Mouse (Mus musculus) neural tube, embryonic 14.5 days (tissue): ENCODE measurements around the gene Stn1. TPM values are rescaled to one million over a fixed set of nuclear protein-coding genes. Genes with fewer than 3 reads are reported as not detected.

Source experiments
- ATAC-seq: fragments of 200-750 bp; cut with Nextera tagmentation; 2 replicates; pipeline ENCODE4 v1.8.0; 2017; ENCODE audit warnings: low read depth, mild to moderate bottlenecking, moderate TSS enrichment, moderate library complexity
- H3K27ac ChIP-seq: fragments of 300-500 bp; sonication (generic); 2 replicates; pipeline ENCODE4 v1.5.1; 2014; ENCODE audit warnings: low read depth, mild to moderate bottlenecking, control low read depth, low read length, moderate library complexity, mixed read lengths
- H3K27me3 ChIP-seq: fragments of 300-500 bp; sonication (generic); 2 replicates; pipeline ENCODE4 v1.6.1; 2014; ENCODE audit warnings: low read length; ENCODE audit not compliant: control insufficient read depth, insufficient read depth
- H3K36me3 ChIP-seq: fragments of 300-500 bp; sonication (generic); 2 replicates; pipeline ENCODE4 v1.6.1; 2014; ENCODE audit warnings: low read length, mixed read lengths; ENCODE audit not compliant: control insufficient read depth, insufficient read depth
- H3K4me1 ChIP-seq: fragments of 300-500 bp; sonication (generic); 2 replicates; pipeline ENCODE4 v1.6.1; 2014; ENCODE audit warnings: low read length; ENCODE audit not compliant: control insufficient read depth, insufficient read depth
- H3K4me2 ChIP-seq: fragments of 300-500 bp; sonication (generic); 2 replicates; pipeline ENCODE4 v1.6.1; 2014; ENCODE audit warnings: mild to moderate bottlenecking, low read depth, low read length, control low read depth
- H3K4me3 ChIP-seq: fragments of 300-500 bp; sonication (generic); 2 replicates; pipeline ENCODE4 v1.5.1; 2014; ENCODE audit warnings: low read depth, low read length, control low read depth, mixed read lengths
- H3K9ac ChIP-seq: fragments of 300-500 bp; sonication (generic); replicated peaks from 2 replicates; pipeline ENCODE4 v1.6.1; 2014; ENCODE audit warnings: low read depth, mild to moderate bottlenecking, control low read depth, low read length, mixed read lengths
- H3K9me3 ChIP-seq: fragments of 300-500 bp; sonication (generic); 2 replicates; pipeline ENCODE4 v1.6.1; 2016; ENCODE audit warnings: low read length; ENCODE audit not compliant: control insufficient read depth
- WGBS: fragments of 180-500 bp; shearing (Covaris S2); extraction: QIAGEN DNeasy Blood & Tissue Kit; methylation state at CpG from one replicate; pipeline ENCODE4 v1.1.7; 2014; 5-methylcytosine and 5-hydroxymethylcytosine counted together
- polyA plus RNA-seq: library from polyadenylated mRNA; unstranded; fragments of >200 nt; fragmentation: Nextera tagmentation; extraction: Ambion mirVana; gene quantifications from 2 replicates; pipeline ENCODE4 v1.2.1, GENCODE M21; 2014

The Stn1 gene
- polyA plus RNA-seq, 1 experiment from 2014 or later: 26.0 TPM

DNA sequence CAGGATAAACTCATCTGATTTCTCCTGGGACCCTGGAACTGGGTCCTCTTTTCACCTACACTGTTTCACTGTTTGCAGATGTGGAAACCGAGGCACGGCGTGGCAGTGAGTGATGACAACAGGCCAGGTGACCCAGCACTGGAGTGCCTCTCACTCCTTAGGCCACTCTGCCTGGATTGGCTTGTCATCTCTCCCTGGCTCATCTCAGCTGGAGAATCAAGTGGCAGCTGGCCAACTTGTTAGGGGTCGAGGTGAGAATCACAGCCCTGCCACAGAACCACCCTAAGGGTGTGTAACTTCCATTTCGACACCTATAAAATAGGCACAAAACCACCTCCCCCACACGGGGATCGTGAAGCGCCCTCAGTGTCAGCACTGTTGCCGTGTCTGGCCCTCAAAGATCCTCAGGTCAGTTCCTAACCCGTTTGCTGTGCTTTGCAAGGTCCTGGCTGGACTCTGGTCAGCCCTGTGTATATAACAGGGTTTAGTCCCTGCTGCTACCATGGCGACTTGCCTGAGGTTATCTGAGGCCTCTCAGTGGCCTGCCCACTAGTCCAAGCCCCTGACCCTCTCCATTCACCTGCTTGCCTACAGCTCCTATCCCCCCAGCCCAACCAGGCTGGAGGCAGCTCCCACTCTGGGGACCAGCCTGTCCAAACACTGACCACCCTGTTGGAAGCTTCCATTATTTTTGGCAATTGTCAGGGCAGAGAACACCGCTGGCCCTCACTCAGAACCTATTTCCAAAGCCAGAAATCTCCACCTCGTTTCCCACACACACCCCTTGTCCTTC, 79.4 kb downstream of the Stn1 start:
- ATAC-seq: no peak
- Histone ChIP-seq H3K4me1 (peaks cover 9% of the 10 kb centered on the region; the same call in 1 of the 2 replicates), H3K27me3 (no peaks in the 10 kb centered on the region), H3K4me2 (no peak overlapping the region), H3K36me3 (no peaks in the 10 kb centered on the region), H3K27ac (no peak overlapping the region), H3K4me3 (no peak overlapping the region), H3K9me3 (no peaks in the 10 kb centered on the region), H3K9ac (no peak overlapping the region)
- WGBS: 68% methylated on average over 13 of the region's 13 CpGs

DNA sequence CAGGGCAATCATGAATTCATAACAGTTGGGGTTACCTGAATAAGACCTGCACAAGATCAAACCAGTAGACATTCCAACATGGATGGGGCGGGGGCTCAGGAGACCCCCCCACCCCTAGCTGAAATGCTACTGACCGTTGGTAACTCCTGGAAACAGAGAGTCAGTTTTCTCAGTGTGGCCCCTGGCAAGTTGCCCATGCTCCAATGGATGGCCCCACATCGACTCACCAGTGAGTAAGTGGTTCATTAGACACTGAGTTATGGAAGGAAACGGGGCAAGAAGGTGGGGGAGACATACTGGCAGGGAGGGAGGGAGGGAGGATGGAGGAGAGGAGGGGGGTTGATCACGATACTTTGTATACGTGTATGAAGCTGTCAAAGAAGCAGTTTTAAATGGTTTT, 81.3 kb downstream of the Stn1 start:
- Histone ChIP-seq H3K9ac (no peak overlapping the region), H3K4me3 (no peak overlapping the region), H3K36me3 (no peaks in the 10 kb centered on the region), H3K9me3 (no peaks in the 10 kb centered on the region), H3K4me2 (no peak overlapping the region), H3K27ac (no peak overlapping the region), H3K4me1 (peaks cover 9% of the 10 kb centered on the region; the same call in 1 of the 2 replicates), H3K27me3 (no peaks in the 10 kb centered on the region)
- 60% methylated on average over 6 of the region's 6 CpGs for WGBS
- no peak for ATAC-seq

GRCm38 (mm10) chr19:47455001-47455755, 82.1 kb downstream of the Stn1 start:
- Histone ChIP-seq H3K4me3 (no peak overlapping the region), H3K9me3 (no peaks in the 10 kb centered on the region), H3K27me3 (no peaks in the 10 kb centered on the region), H3K27ac (no peak overlapping the region), H3K36me3 (no peaks in the 10 kb centered on the region), H3K9ac (no peak overlapping the region), H3K4me2 (no peak overlapping the region), H3K4me1 (peaks cover 9% of the 10 kb centered on the region; the same call in 1 of the 2 replicates)
- WGBS: 87% methylated on average over 15 of the region's 15 CpGs
- no peak for ATAC-seq

- no peak for ATAC-seq
- 71% methylated on average over 11 of the region's 11 CpGs for WGBS
- Histone ChIP-seq H3K9ac (no peak overlapping the region), H3K4me2 (no peak overlapping the region), H3K27me3 (no peaks in the 10 kb centered on the region), H3K4me3 (no peak overlapping the region), H3K4me1 (peaks cover 9% of the 10 kb centered on the region; the same call in 1 of the 2 replicates), H3K36me3 (no peaks in the 10 kb centered on the region), H3K9me3 (no peaks in the 10 kb centered on the region), H3K27ac (no peak overlapping the region)
Observed at GRCm38 (mm10) chr19:47454167-47455000, 82.9 kb downstream of the Stn1 start.

GRCm38 (mm10) chr19:47453352-47453751, 84.0 kb downstream of the Stn1 start:
- Histone ChIP-seq H3K36me3 (no peaks in the 10 kb centered on the region), H3K4me3 (no peak overlapping the region), H3K27ac (no peak overlapping the region), H3K4me1 (peaks cover 11% of the 10 kb centered on the region; the same call in 1 of the 2 replicates), H3K27me3 (no peaks in the 10 kb centered on the region), H3K4me2 (no peak overlapping the region), H3K9ac (no peak overlapping the region), H3K9me3 (no peaks in the 10 kb centered on the region)
- 81% methylated on average over 7 of the region's 7 CpGs for WGBS
- no peak for ATAC-seq

GRCm38 (mm10) chr19:47452682-47453081, 84.6 kb downstream of the Stn1 start:
- Histone ChIP-seq H3K36me3 (no peaks in the 10 kb centered on the region), H3K27me3 (no peaks in the 10 kb centered on the region), H3K27ac (no peak overlapping the region), H3K4me1 (peaks cover 12% of the 10 kb centered on the region; the same call in 1 of the 2 replicates), H3K9me3 (no peaks in the 10 kb centered on the region), H3K4me3 (no peak overlapping the region), H3K9ac (no peak overlapping the region), H3K4me2 (no peak overlapping the region)
- no peak for ATAC-seq
- 90% methylated on average over 10 of the region's 10 CpGs for WGBS

DNA sequence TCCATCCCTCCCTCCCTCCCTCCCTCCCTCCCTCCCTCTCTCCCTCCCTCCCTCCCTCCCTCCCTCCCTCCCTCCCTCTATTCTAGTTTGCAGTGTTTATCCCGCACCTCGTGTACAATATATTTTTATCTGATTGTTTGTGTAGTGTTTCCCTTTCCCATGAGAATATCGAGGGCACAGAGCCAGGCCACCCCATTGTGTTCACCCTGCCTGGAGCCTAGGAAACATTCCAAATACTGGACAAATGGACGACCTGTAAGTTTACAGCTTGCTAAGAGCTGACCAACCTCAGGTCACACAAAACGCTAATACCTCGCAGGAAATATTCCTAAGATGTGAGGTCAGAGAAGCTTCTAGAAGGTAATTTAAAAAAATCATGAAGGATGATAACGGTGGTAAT, 85.1 kb downstream of the Stn1 start:
- ATAC-seq: no peak
- no peaks in the 10 kb centered on the region for H3K36me3 ChIP-seq
- H3K9me3 ChIP-seq: no peaks in the 10 kb centered on the region
- H3K9ac ChIP-seq: no peak overlapping the region
- no peaks in the 10 kb centered on the region for H3K27me3 ChIP-seq
- peaks cover 16% of the 10 kb centered on the region for H3K4me1 ChIP-seq
- H3K27ac ChIP-seq: no peak overlapping the region
- H3K4me3 ChIP-seq: no peak overlapping the region
- WGBS: 76% methylated on average over 7 of the region's 7 CpGs
- H3K4me2 ChIP-seq: no peak overlapping the region

- Histone ChIP-seq H3K4me1 (peaks cover 22% of the 10 kb centered on the region), H3K27me3 (no peaks in the 10 kb centered on the region), H3K4me3 (no peak overlapping the region), H3K4me2 (no peak overlapping the region), H3K9me3 (no peaks in the 10 kb centered on the region), H3K9ac (no peak overlapping the region), H3K27ac (no peak overlapping the region), H3K36me3 (no peaks in the 10 kb centered on the region)
- ATAC-seq: no peak
- WGBS: 71% methylated on average over 10 of the region's 10 CpGs
Observed at GRCm38 (mm10) chr19:47451476-47452113, 85.7 kb downstream of the Stn1 start.
